Mouse (Mus musculus): Measurements from ENCODE around the gene Tor4a.

DNA sequence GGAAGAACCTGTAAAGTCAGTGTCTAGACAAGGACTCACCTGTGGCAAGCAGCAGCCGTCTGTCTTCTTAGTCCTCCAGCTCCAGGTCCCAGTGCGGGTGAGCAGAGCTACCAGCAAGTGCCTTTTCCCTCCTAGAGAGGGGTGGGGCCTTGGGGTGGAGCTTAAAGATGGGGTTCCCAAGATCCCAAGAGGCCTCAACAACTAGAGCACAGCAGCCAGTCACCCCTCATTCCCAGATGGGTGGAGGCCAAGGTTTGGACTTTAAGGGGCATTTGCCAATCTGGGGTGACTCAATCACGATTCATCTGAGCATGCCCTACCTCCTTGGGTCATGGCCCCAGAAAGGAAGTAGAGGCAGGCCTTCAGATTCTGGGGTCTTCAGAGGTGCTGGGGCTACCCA is 43.1 kb upstream of the Tor4a start:
- TF ChIP-seq CTCF (IDR thresholded peaks at IDR 0.05; ENCODE audit: low read depth), result no peak
- TF ChIP-seq EP300 (optimal IDR thresholded peaks at IDR 0.05), result no peak
